Mouse (Mus musculus) cerebellum, postnatal 36 days (tissue): ENCODE measurements around the gene Mrpl58.

Experiments
- DNase-seq, 2 experiments: peaks; one replicate each; pipeline ENCODE4 v3.0.0; 2021 to 2022; ENCODE audit warnings: mixed read lengths in 2 of 2

Gene Mrpl58

GRCm38 (mm10) chr11:115403338-115404124 lies at the start of gene Mrpl58:
TSS of gene Mrpl58 (plus strand) at chr11:115403752.
- peak; percentile 88 to 90 for DNase-seq

- peak; percentile 75 for DNase-seq
Observed at GRCm38 (mm10) chr11:115354183-115354582, 49.4 kb upstream of the Mrpl58 start.

GRCm38 (mm10) chr11:115358468-115358867 lies 45.1 kb upstream of the Mrpl58 start:
- DNase-seq = peak; percentile 84 to 88

- no peak for DNase-seq
Observed at GRCm38 (mm10) chr11:115359293-115359692, 44.3 kb upstream of the Mrpl58 start.

- no peak for DNase-seq
Observed at GRCm38 (mm10) chr11:115359726-115360125, 43.8 kb upstream of the Mrpl58 start.

GRCm38 (mm10) chr11:115364136-115364535 lies 39.4 kb upstream of the Mrpl58 start:
- peak in 1 of 2 experiments; percentile 37 for DNase-seq

GRCm38 (mm10) chr11:115366039-115366705 lies 37.4 kb upstream of the Mrpl58 start:
- DNase-seq = peak; percentile 43 to 44

- peak; percentile 57 to 60 for DNase-seq
Observed at GRCm38 (mm10) chr11:115366706-115367394, 36.7 kb upstream of the Mrpl58 start.

GRCm38 (mm10) chr11:115367395-115367944 lies 36.1 kb upstream of the Mrpl58 start, which contains the start of gene Hid1:
TSS of gene Hid1 (minus strand) at chr11:115367756.
- DNase-seq = peak; percentile 86 to 92

- no peak for DNase-seq
Observed at GRCm38 (mm10) chr11:115370368-115370767, 33.2 kb upstream of the Mrpl58 start.

- DNase-seq = no peak
Observed at GRCm38 (mm10) chr11:115371354-115371753, 32.2 kb upstream of the Mrpl58 start.

GRCm38 (mm10) chr11:115372015-115372414 lies 31.5 kb upstream of the Mrpl58 start:
- no peak for DNase-seq

- no peak for DNase-seq
Observed at GRCm38 (mm10) chr11:115372737-115373136, 30.8 kb upstream of the Mrpl58 start.

- peak; percentile 77 to 84 for DNase-seq
Observed at GRCm38 (mm10) chr11:115373805-115374694, 29.5 kb upstream of the Mrpl58 start.

GRCm38 (mm10) chr11:115374695-115375425 lies 28.7 kb upstream of the Mrpl58 start:
- no peak for DNase-seq

GRCm38 (mm10) chr11:115376722-115377121 lies 26.8 kb upstream of the Mrpl58 start:
- DNase-seq = no peak

GRCm38 (mm10) chr11:115377254-115377653 lies 26.3 kb upstream of the Mrpl58 start:
- DNase-seq = no peak

- DNase-seq = no peak
Observed at GRCm38 (mm10) chr11:115377854-115378253, 25.7 kb upstream of the Mrpl58 start.

GRCm38 (mm10) chr11:115381276-115381675 lies 22.3 kb upstream of the Mrpl58 start:
- peak in 1 of 2 experiments; percentile 37 for DNase-seq

- DNase-seq = peak; percentile 91 to 92
Observed at GRCm38 (mm10) chr11:115381743-115382539, 21.6 kb upstream of the Mrpl58 start, which contains the start of gene Cdr2l. TSS of gene Cdr2l (plus strand) at chr11:115381916.
